In the genomic region with DNA sequence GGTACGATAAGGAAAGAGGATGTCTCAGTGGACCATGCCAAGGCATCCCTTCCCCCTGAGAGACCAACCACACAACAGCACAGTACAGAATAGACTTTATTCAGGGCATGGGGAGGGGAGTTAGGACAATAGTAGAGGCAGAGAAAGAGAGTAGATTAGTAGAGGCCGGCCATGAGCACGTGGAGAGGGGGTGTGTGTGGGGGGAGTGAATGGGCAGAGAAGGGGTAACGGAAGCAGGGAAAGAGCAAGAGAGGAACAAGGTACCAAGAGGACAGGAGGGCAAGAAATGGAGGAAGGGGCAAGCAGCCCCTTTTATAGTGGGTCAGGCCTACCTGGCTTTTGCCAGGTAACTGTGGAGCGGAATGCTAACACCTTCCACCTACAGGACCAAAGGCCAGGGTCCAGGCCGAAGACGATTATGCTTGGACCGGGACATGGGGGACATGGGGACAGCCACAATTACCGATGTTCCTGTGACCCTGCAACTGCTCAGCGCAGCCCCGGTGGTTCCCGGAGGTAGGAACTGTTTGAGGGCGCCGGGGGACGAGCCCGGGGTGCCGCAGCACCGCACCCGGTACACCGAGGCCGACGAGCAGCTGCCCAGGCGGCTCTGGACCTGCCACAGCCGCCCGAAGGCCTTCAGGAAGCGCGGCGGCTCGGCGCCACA, we compare ENCODE assay signal across 9 mouse cellular contexts. TPM values are rescaled to one million over a fixed set of nuclear protein-coding genes. Genes with fewer than 3 reads are reported as not detected.
DNase-seq lines count a peak whose midpoint lies in the region; ATAC-seq and TF ChIP-seq lines count a peak whose summit lies in the region.
"Had no signal": no experiment of that assay in that cellular context is flagged by ENCODE, and none has a peak within 500 bp of the region (broad histone marks: within the 10 kb centered on the region; RNA-seq: fewer than 3 reads in every experiment).

No protein-coding gene starts in this region.

- WGBS in hindbrain, embryonic 10.5 days, result 30% methylated on average over 30 of the region's 30 CpGs

- H3K27me3 ChIP-seq in hindbrain, embryonic 10.5 days (ENCODE audit: insufficient read depth, poor library complexity, severe bottlenecking), result peaks cover 11% of the 10 kb centered on the region

- peak overlapping the region; percentile 78 for H3K4me3 ChIP-seq in layer of hippocampus, adult 2 months
- H3K4me3 ChIP-seq in brown adipose tissue, adult 24 weeks (ENCODE audit: insufficient read depth, low read depth, low read length), result peak overlapping the region; percentile 90
- peak overlapping the region; percentile 90 for H3K4me3 ChIP-seq in hindbrain, embryonic 10.5 days

- no peaks in the 10 kb centered on the region for H3K36me3 ChIP-seq in hindbrain, embryonic 10.5 days

- no peak for DNase-seq in layer of hippocampus, adult 2 months (ENCODE audit: low spot score in 2 of 2)
- no peak for DNase-seq in layer of hippocampus, adult 11-12 months (ENCODE audit: low spot score)
- DNase-seq in hindbrain, embryonic 10.5 days (ENCODE audit: low spot score), result no peak
- DNase-seq in c-Kit-positive CD71-positive TER-119-positive erythroid progenitor cells, embryonic 14.5 days (ENCODE audit: low spot score), result no peak
- no peak for DNase-seq in Muller cell, postnatal 12 days (ENCODE audit: inconsistent ontology term)
- no peak for DNase-seq in kidney, postnatal 4 days

- H3K9me3 ChIP-seq in hindbrain, embryonic 10.5 days, result no peaks in the 10 kb centered on the region

- no peak for TF ChIP-seq CTCF in layer of hippocampus, adult 2 months (conservative IDR thresholded peaks at IDR 0.05)

- no peaks in the 10 kb centered on the region for H3K4me1 ChIP-seq in brown adipose tissue, adult 24 weeks (ENCODE audit: control insufficient read depth, insufficient read depth, insufficient read length, low read length)
- H3K4me1 ChIP-seq in hindbrain, embryonic 10.5 days (replicated peaks), result peaks cover 9% of the 10 kb centered on the region

- peak overlapping the region; percentile 89 for H3K27ac ChIP-seq in layer of hippocampus, adult 2 months
- H3K27ac ChIP-seq in brown adipose tissue, adult 24 weeks (replicated peaks; ENCODE audit: low read depth, low read length), result no peak overlapping the region
- peak overlapping the region; percentile 91 for H3K27ac ChIP-seq in hindbrain, embryonic 10.5 days

- peak; percentile 35; the same call in 1 of the 2 replicates for ATAC-seq in megakaryocyte-erythroid progenitor cell, adult 5-6 weeks (replicated peaks; ENCODE audit: low FRiP score, low TSS enrichment, poor library complexity, severe bottlenecking)

RNA-seq across cellular contexts. Expression of gene Sh2d1b1, which starts 22.1 kb away (rescaled TPM):
- not detected for total RNA-seq in layer of hippocampus, adult 2 months (2021)
- polyA plus RNA-seq in brown adipose tissue, adult 24 weeks (2012; ENCODE audit: insufficient read depth, insufficient read length, missing spikeins), result not detected in 2 replicates
- polyA plus RNA-seq in hindbrain, embryonic 10.5 days (2016; fragmentation: Nextera tagmentation; extraction: Ambion mirVana), result not detected in 2 replicates
- total RNA-seq in megakaryocyte-erythroid progenitor cell, adult 5-6 weeks (2014; fragmentation: Nextera tagmentation), result not detected in 2 replicates
- total RNA-seq in megakaryocyte-erythroid progenitor cell, adult 5-6 weeks (2017), result not detected in 2 replicates

RNA-seq across cellular contexts. Expression of gene Sh2d1b2, which starts 22.5 kb away (rescaled TPM):
- not detected for total RNA-seq in layer of hippocampus, adult 2 months (2021)
- polyA plus RNA-seq in brown adipose tissue, adult 24 weeks (2012; ENCODE audit: insufficient read depth, insufficient read length, missing spikeins), result not detected in 2 replicates
- polyA plus RNA-seq in hindbrain, embryonic 10.5 days (2016; fragmentation: Nextera tagmentation; extraction: Ambion mirVana), result not detected in 2 replicates
- not detected in 2 replicates for total RNA-seq in megakaryocyte-erythroid progenitor cell, adult 5-6 weeks (2014; fragmentation: Nextera tagmentation)
- not detected in 2 replicates for total RNA-seq in megakaryocyte-erythroid progenitor cell, adult 5-6 weeks (2017)
- total RNA-seq: neutrophil, adult 5-6 weeks had no signal

RNA-seq across cellular contexts. Expression of gene Uhmk1, which starts 39.8 kb away (rescaled TPM):
- 100 to 1,000 TPM; 142 to 143 TPM for total RNA-seq in layer of hippocampus, adult 2 months (2021)
- 32.6 and 42.6 TPM in 2 replicates for polyA plus RNA-seq in brown adipose tissue, adult 24 weeks (2012; ENCODE audit: insufficient read depth, insufficient read length, missing spikeins)
- polyA plus RNA-seq in hindbrain, embryonic 10.5 days (2016; fragmentation: Nextera tagmentation; extraction: Ambion mirVana), result 10.8 and 11.2 TPM in 2 replicates
- 35.4 and 48.3 TPM in 2 replicates for total RNA-seq in megakaryocyte-erythroid progenitor cell, adult 5-6 weeks (2014; fragmentation: Nextera tagmentation)
- total RNA-seq in megakaryocyte-erythroid progenitor cell, adult 5-6 weeks (2017), result 55.7 and 57.4 TPM in 2 replicates

RNA-seq across cellular contexts. Expression of gene Gm7694, which starts 51.1 kb away (rescaled TPM):
- total RNA-seq in layer of hippocampus, adult 2 months (2021), result 1 to 10 TPM; 4.1 TPM
- polyA plus RNA-seq in brown adipose tissue, adult 24 weeks (2012; ENCODE audit: insufficient read depth, insufficient read length, missing spikeins), result 0.79 and 1.6 TPM in 2 replicates
- 3.7 and 3.8 TPM in 2 replicates for polyA plus RNA-seq in hindbrain, embryonic 10.5 days (2016; fragmentation: Nextera tagmentation; extraction: Ambion mirVana)
- 0.35 and 0.72 TPM in 2 replicates for total RNA-seq in megakaryocyte-erythroid progenitor cell, adult 5-6 weeks (2014; fragmentation: Nextera tagmentation)
- 0.23 TPM in 1 of 2 replicates, not detected in the other for total RNA-seq in megakaryocyte-erythroid progenitor cell, adult 5-6 weeks (2017)

RNA-seq across cellular contexts. Expression of gene Spata46, which starts 53.6 kb away (rescaled TPM):
- total RNA-seq in layer of hippocampus, adult 2 months (2021), result not detected
- polyA plus RNA-seq in brown adipose tissue, adult 24 weeks (2012; ENCODE audit: insufficient read depth, insufficient read length, missing spikeins), result not detected in 2 replicates
- 1.5 and 1.7 TPM in 2 replicates for polyA plus RNA-seq in hindbrain, embryonic 10.5 days (2016; fragmentation: Nextera tagmentation; extraction: Ambion mirVana)
- not detected in 2 replicates for total RNA-seq in megakaryocyte-erythroid progenitor cell, adult 5-6 weeks (2014; fragmentation: Nextera tagmentation)
- total RNA-seq in megakaryocyte-erythroid progenitor cell, adult 5-6 weeks (2017), result not detected in 2 replicates
- total RNA-seq: neutrophil, adult 5-6 weeks had no signal
